Mouse (Mus musculus) urinary bladder, postnatal 4 days (tissue): ENCODE results near the gene Sigirr.

Source experiments
- DNase-seq, 2 experiments: peaks; one replicate each; pipeline ENCODE4 v3.0.0; 2021 to 2022; ENCODE audit warnings: low spot score in 2 of 2

Gene Sigirr

GRCm38 (mm10) chr7:141060426-141061242, 39.7 kb downstream of the Sigirr start, which contains the start of gene B4galnt4:
B4galnt4 (plus strand) TSS chr7:141061104.
- DNase-seq, result peak in 1 of 2 experiments; percentile 56

GRCm38 (mm10) chr7:141059929-141060328, 40.4 kb downstream of the Sigirr start:
- DNase-seq, result no peak

- no peak for DNase-seq
These were observed 41.6 kb downstream of the Sigirr start for GRCm38 (mm10) chr7:141058601-141059341.

GRCm38 (mm10) chr7:141057541-141057940, 42.8 kb downstream of the Sigirr start:
- DNase-seq, result no peak

GRCm38 (mm10) chr7:141056976-141057375, 43.4 kb downstream of the Sigirr start:
- DNase-seq, result no peak

GRCm38 (mm10) chr7:141055785-141056184, 44.6 kb downstream of the Sigirr start:
- DNase-seq, result no peak

GRCm38 (mm10) chr7:141052421-141052820, 48.0 kb downstream of the Sigirr start:
- no peak for DNase-seq

GRCm38 (mm10) chr7:141052016-141052415, 48.4 kb downstream of the Sigirr start:
- DNase-seq, result no peak

GRCm38 (mm10) chr7:141051060-141051685, 49.2 kb downstream of the Sigirr start:
- DNase-seq, result no peak

- DNase-seq, result no peak
These were observed 51.0 kb downstream of the Sigirr start for GRCm38 (mm10) chr7:141049326-141049725.

- DNase-seq, result peak; percentile 88 to 94
These were observed 51.9 kb downstream of the Sigirr start for GRCm38 (mm10) chr7:141048226-141049218.

GRCm38 (mm10) chr7:141047581-141048225, 52.7 kb downstream of the Sigirr start:
- DNase-seq, result peak; percentile 79 to 81

- no peak for DNase-seq
These were observed 53.3 kb downstream of the Sigirr start for GRCm38 (mm10) chr7:141046931-141047580.

GRCm38 (mm10) chr7:141042539-141042938, 57.8 kb downstream of the Sigirr start:
- no peak for DNase-seq

GRCm38 (mm10) chr7:141041661-141042060, 58.7 kb downstream of the Sigirr start:
- peak; percentile 69 to 78 for DNase-seq
